In the genomic region with DNA sequence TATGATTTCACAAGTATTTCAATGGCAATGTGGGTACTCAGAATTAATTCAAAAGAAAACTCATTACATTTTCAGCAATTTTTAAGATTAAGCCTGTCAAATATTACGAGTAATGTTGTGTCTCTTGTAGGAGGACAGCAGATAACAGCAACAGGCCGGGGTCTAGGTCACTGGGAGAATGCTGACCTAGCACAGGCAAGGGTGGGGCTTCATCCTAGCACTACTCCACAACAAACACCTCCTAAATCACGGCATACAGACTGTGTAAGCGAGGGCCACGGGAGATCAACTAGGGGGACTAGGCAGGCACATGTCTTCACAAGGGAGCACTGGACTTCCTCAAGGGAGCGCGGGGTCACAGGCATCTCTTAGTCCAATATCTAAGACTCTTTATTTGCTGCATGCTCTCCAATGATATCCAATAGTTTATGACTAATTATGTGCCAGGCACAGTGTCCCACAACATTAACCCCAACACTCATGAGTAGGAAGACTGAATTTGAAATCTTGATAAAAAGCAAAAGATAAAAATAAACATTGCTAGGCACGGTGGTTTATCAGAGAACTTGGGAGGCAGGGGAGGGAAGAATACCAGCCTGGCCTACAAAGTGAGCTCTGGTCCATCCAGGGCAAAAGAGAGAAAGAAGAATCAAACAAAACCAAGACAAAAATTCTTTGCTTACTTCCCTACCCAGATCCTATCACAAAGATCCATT, we compare ENCODE assay signal across 20 mouse cellular contexts. TPM values are rescaled to one million over a fixed set of nuclear protein-coding genes. Genes with fewer than 3 reads are reported as not detected.
A peak's percentile ranks its signal among the peaks of the same experiment; 100 is the strongest.
DNase-seq lines count a peak whose midpoint lies in the region; ATAC-seq and TF ChIP-seq lines count a peak whose summit lies in the region.
"Had no signal": no experiment of that assay in that cellular context is flagged by ENCODE, and none has a peak within 500 bp of the region (broad histone marks: within the 10 kb centered on the region; RNA-seq: fewer than 3 reads in every experiment).

No protein-coding gene starts in this region.

- ATAC-seq in heart, embryonic 11.5 days (replicated peaks; ENCODE audit: insufficient number of reproducible peaks, low FRiP score, low TSS enrichment): no peak
- ATAC-seq in stomach, embryonic 15.5 days (ENCODE audit: insufficient read depth, low FRiP score, low read depth): peak; percentile 63
- no peak for ATAC-seq in stomach, postnatal 0 days (ENCODE audit: low FRiP score, low TSS enrichment)
- peak; percentile 70 for ATAC-seq in liver, embryonic 14.5 days (ENCODE audit: insufficient read depth)
- ATAC-seq in hindbrain, embryonic 12.5 days (ENCODE audit: low FRiP score): no peak
- ATAC-seq: midbrain, embryonic 16.5 days had no signal

- H3K4me2 ChIP-seq in heart, embryonic 11.5 days: 0 out of 2 replicates have a peak overlapping the region, but pooled peaks have one; percentile 2
- no peak overlapping the region for H3K4me2 ChIP-seq in stomach, embryonic 15.5 days
- no peak overlapping the region for H3K4me2 ChIP-seq in stomach, postnatal 0 days (replicated peaks; ENCODE audit: low read depth)
- peak overlapping the region; percentile 80 for H3K4me2 ChIP-seq in liver, embryonic 14.5 days (ENCODE audit: low read depth)
- no peak overlapping the region for H3K4me2 ChIP-seq in hindbrain, embryonic 12.5 days (replicated peaks)
- H3K4me2 ChIP-seq: forebrain, embryonic 12.5 days; hindbrain, embryonic 14.5 days; lung, embryonic 15.5 days had no signal

- H3K4me3 ChIP-seq in heart, embryonic 11.5 days (ENCODE audit: low read depth, low read length): no peak overlapping the region
- no peak overlapping the region for H3K4me3 ChIP-seq in stomach, embryonic 15.5 days (replicated peaks)
- H3K4me3 ChIP-seq in stomach, postnatal 0 days (ENCODE audit: low read depth, low read length): no peak overlapping the region
- H3K4me3 ChIP-seq in liver, embryonic 14.5 days (ENCODE audit: insufficient read depth in 1 of 2, low read depth in 2 of 2, low read length in 2 of 2): peak overlapping the region; percentile 10 to 44
- no peak overlapping the region for H3K4me3 ChIP-seq in hindbrain, embryonic 12.5 days
- H3K4me3 ChIP-seq: forebrain, embryonic 12.5 days; heart, embryonic 10.5 days; left cerebral cortex, adult 2 months; lung, embryonic 15.5 days had no signal

- H3K27me3 ChIP-seq in heart, embryonic 11.5 days (ENCODE audit: control insufficient read depth, insufficient read depth, low read length): no peaks in the 10 kb centered on the region
- H3K27me3 ChIP-seq in stomach, embryonic 15.5 days (replicated peaks): no peaks in the 10 kb centered on the region
- H3K27me3 ChIP-seq in stomach, postnatal 0 days (ENCODE audit: control insufficient read depth, insufficient read depth, low read length): no peaks in the 10 kb centered on the region
- no peaks in the 10 kb centered on the region for H3K27me3 ChIP-seq in liver, embryonic 14.5 days (ENCODE audit: control insufficient read depth, insufficient read depth, low read length)
- H3K27me3 ChIP-seq in hindbrain, embryonic 12.5 days: no peaks in the 10 kb centered on the region
- H3K27me3 ChIP-seq: forebrain, embryonic 12.5 days; lung, embryonic 15.5 days had no signal

- no peaks in the 10 kb centered on the region for H3K9me3 ChIP-seq in heart, embryonic 11.5 days (replicated peaks; ENCODE audit: control insufficient read depth, low read length)
- H3K9me3 ChIP-seq in stomach, embryonic 15.5 days: no peaks in the 10 kb centered on the region
- no peaks in the 10 kb centered on the region for H3K9me3 ChIP-seq in stomach, postnatal 0 days (ENCODE audit: control insufficient read depth, low read length)
- no peaks in the 10 kb centered on the region for H3K9me3 ChIP-seq in liver, embryonic 14.5 days (ENCODE audit: control insufficient read depth, low read length)
- H3K9me3 ChIP-seq in hindbrain, embryonic 12.5 days (replicated peaks): no peaks in the 10 kb centered on the region
- H3K9me3 ChIP-seq: forebrain, embryonic 12.5 days; heart, embryonic 10.5 days; lung, embryonic 15.5 days had no signal

- WGBS in heart, embryonic 11.5 days (ENCODE audit: insufficient replicate concordance): 62% methylated on average over 8 of the region's 8 CpGs
- WGBS in stomach, embryonic 15.5 days: 69% methylated on average over 8 of the region's 8 CpGs
- WGBS in stomach, postnatal 0 days: 67% methylated on average over 8 of the region's 8 CpGs
- 38% methylated on average over 8 of the region's 8 CpGs for WGBS in liver, embryonic 14.5 days (ENCODE audit: insufficient replicate concordance)
- 91% methylated on average over 8 of the region's 8 CpGs for WGBS in hindbrain, embryonic 12.5 days

- DNase-seq in heart, adult 18-20 months: no peak
- no peak for DNase-seq in stomach, postnatal 0 days (ENCODE audit: low spot score)
- peak in 2 of 3 experiments; percentile 32 to 46 for DNase-seq in liver, embryonic 14.5 days (ENCODE audit: low read depth in 3 of 3, low spot score in 3 of 3)
- no peak for DNase-seq in right cerebral cortex, postnatal 4 days
- no peak for DNase-seq in urinary bladder, postnatal 25 days (ENCODE audit: low spot score)
- DNase-seq: cerebellum, adult 9-11 months; gastrocnemius, postnatal 25 days had no signal

- H3K9ac ChIP-seq in heart, embryonic 11.5 days (ENCODE audit: low read depth, low read length): no peak overlapping the region
- H3K9ac ChIP-seq in stomach, embryonic 15.5 days: no peak overlapping the region
- H3K9ac ChIP-seq in stomach, postnatal 0 days (ENCODE audit: low read length): no peak overlapping the region
- peak overlapping the region; percentile 66 for H3K9ac ChIP-seq in liver, embryonic 14.5 days (replicated peaks)
- H3K9ac ChIP-seq in hindbrain, embryonic 12.5 days: no peak overlapping the region
- H3K9ac ChIP-seq: forebrain, embryonic 12.5 days; hindbrain, embryonic 14.5 days; lung, embryonic 15.5 days had no signal

- peaks cover 10% of the 10 kb centered on the region for H3K4me1 ChIP-seq in heart, embryonic 11.5 days (ENCODE audit: control insufficient read depth, insufficient read depth, low read length)
- no peaks in the 10 kb centered on the region for H3K4me1 ChIP-seq in stomach, embryonic 15.5 days
- no peaks in the 10 kb centered on the region for H3K4me1 ChIP-seq in stomach, postnatal 0 days (replicated peaks; ENCODE audit: control insufficient read depth, insufficient read depth)
- peaks cover 27 to 31% of the 10 kb centered on the region in 2 experiments for H3K4me1 ChIP-seq in liver, embryonic 14.5 days (replicated peaks; ENCODE audit: control insufficient read depth in 2 of 2, insufficient read depth in 2 of 2, low read length in 1 of 2)
- no peaks in the 10 kb centered on the region for H3K4me1 ChIP-seq in hindbrain, embryonic 12.5 days
- H3K4me1 ChIP-seq: forebrain, embryonic 12.5 days had no signal

- TF ChIP-seq CTCF in stomach, postnatal 0 days (IDR thresholded peaks at IDR 0.05; ENCODE audit: low read depth): no peak
- no peak for TF ChIP-seq CTCF in liver, embryonic 14.5 days (IDR thresholded peaks at IDR 0.05; ENCODE audit: low read depth)

- no peak for TF ChIP-seq EP300 in stomach, postnatal 0 days (optimal IDR thresholded peaks at IDR 0.05)
- TF ChIP-seq EP300 in liver, embryonic 14.5 days (IDR thresholded peaks at IDR 0.05; ENCODE audit: low read depth): no peak

- peaks cover 26% of the 10 kb centered on the region for H3K36me3 ChIP-seq in heart, embryonic 11.5 days (ENCODE audit: control insufficient read depth, insufficient read depth, low read length)
- H3K36me3 ChIP-seq in stomach, embryonic 15.5 days: peaks cover 35% of the 10 kb centered on the region
- H3K36me3 ChIP-seq in stomach, postnatal 0 days (ENCODE audit: control insufficient read depth, insufficient read depth, low read length): peaks cover 8% of the 10 kb centered on the region
- peaks cover 71% of the 10 kb centered on the region for H3K36me3 ChIP-seq in liver, embryonic 14.5 days (replicated peaks; ENCODE audit: control insufficient read depth, insufficient read depth, low read depth)
- peaks cover 78% of the 10 kb centered on the region for H3K36me3 ChIP-seq in hindbrain, embryonic 12.5 days

- H3K27ac ChIP-seq in heart, embryonic 11.5 days (ENCODE audit: low read depth, low read length): peak overlapping the region; percentile 18; the same call in 1 of the 2 replicates
- H3K27ac ChIP-seq in stomach, embryonic 15.5 days: no peak overlapping the region
- H3K27ac ChIP-seq in stomach, postnatal 0 days (replicated peaks): no peak overlapping the region
- peak overlapping the region; percentile 98 for H3K27ac ChIP-seq in liver, embryonic 14.5 days
- no peak overlapping the region for H3K27ac ChIP-seq in hindbrain, embryonic 12.5 days
- H3K27ac ChIP-seq: forebrain, embryonic 12.5 days; heart, embryonic 10.5 days; hindbrain, embryonic 14.5 days; left cerebral cortex, adult 2 months; lung, embryonic 15.5 days had no signal

RNA-seq across cellular contexts. Expression of gene Csnk1d, which starts 11.3 kb away (rescaled TPM):
- 47.9 and 58.5 TPM in 2 replicates for polyA plus RNA-seq in heart, embryonic 11.5 days (2014; fragmentation: Nextera tagmentation; extraction: Ambion mirVana)
- 10 to 100 TPM; 49.2 to 55.1 TPM for total RNA-seq in heart, adult 18-20 months (2021)
- polyA plus RNA-seq in stomach, embryonic 15.5 days (2015; fragmentation: Nextera tagmentation; extraction: Ambion mirVana): 110 and 119 TPM in 2 replicates
- polyA plus RNA-seq in stomach, postnatal 0 days (2015; fragmentation: Nextera tagmentation; extraction: Ambion mirVana): 60.7 and 63.8 TPM in 2 replicates
- 22.5 and 27.0 TPM in 2 replicates for polyA plus RNA-seq in liver, embryonic 14.5 days (2012; rRNA removed)
- 17.1 and 19.6 TPM in 2 replicates for polyA plus RNA-seq in liver, embryonic 14.5 days (2014; fragmentation: Nextera tagmentation; extraction: Ambion mirVana)
- polyA plus RNA-seq in hindbrain, embryonic 12.5 days (2016; fragmentation: Nextera tagmentation; extraction: Ambion mirVana): 171 TPM in 2 replicates

RNA-seq across cellular contexts. Expression of gene Slc16a3, which starts 31.6 kb away (rescaled TPM):
- 176 and 189 TPM in 2 replicates for polyA plus RNA-seq in heart, embryonic 11.5 days (2014; fragmentation: Nextera tagmentation; extraction: Ambion mirVana)
- total RNA-seq in heart, adult 18-20 months (2021): under 1 TPM; 0.77 to 0.87 TPM
- 57.7 and 60.4 TPM in 2 replicates for polyA plus RNA-seq in stomach, embryonic 15.5 days (2015; fragmentation: Nextera tagmentation; extraction: Ambion mirVana)
- polyA plus RNA-seq in stomach, postnatal 0 days (2015; fragmentation: Nextera tagmentation; extraction: Ambion mirVana): 7.2 and 10.0 TPM in 2 replicates
- polyA plus RNA-seq in liver, embryonic 14.5 days (2012; rRNA removed): 23.5 and 25.0 TPM in 2 replicates
- 25.8 and 31.6 TPM in 2 replicates for polyA plus RNA-seq in liver, embryonic 14.5 days (2014; fragmentation: Nextera tagmentation; extraction: Ambion mirVana)
- 43.9 and 45.9 TPM in 2 replicates for polyA plus RNA-seq in hindbrain, embryonic 12.5 days (2016; fragmentation: Nextera tagmentation; extraction: Ambion mirVana)

RNA-seq across cellular contexts. Expression of gene Ccdc57, which starts 47.2 kb away (rescaled TPM):
- polyA plus RNA-seq in heart, embryonic 11.5 days (2014; fragmentation: Nextera tagmentation; extraction: Ambion mirVana): 3.3 and 3.9 TPM in 2 replicates
- total RNA-seq in heart, adult 18-20 months (2021): under 1 TPM; 0.65 to 0.77 TPM
- polyA plus RNA-seq in stomach, embryonic 15.5 days (2015; fragmentation: Nextera tagmentation; extraction: Ambion mirVana): 4.5 and 5.6 TPM in 2 replicates
- 1.1 and 1.4 TPM in 2 replicates for polyA plus RNA-seq in stomach, postnatal 0 days (2015; fragmentation: Nextera tagmentation; extraction: Ambion mirVana)
- polyA plus RNA-seq in liver, embryonic 14.5 days (2012; rRNA removed): 1.2 and 1.4 TPM in 2 replicates
- polyA plus RNA-seq in liver, embryonic 14.5 days (2014; fragmentation: Nextera tagmentation; extraction: Ambion mirVana): 1.3 and 1.4 TPM in 2 replicates
- 6.0 TPM in 2 replicates for polyA plus RNA-seq in hindbrain, embryonic 12.5 days (2016; fragmentation: Nextera tagmentation; extraction: Ambion mirVana)

RNA-seq across cellular contexts. Expression of gene Cd7, which starts 59.3 kb away (rescaled TPM):
- 0.31 TPM in 1 of 2 replicates, not detected in the other for polyA plus RNA-seq in heart, embryonic 11.5 days (2014; fragmentation: Nextera tagmentation; extraction: Ambion mirVana)
- 1 to 10 TPM in 1 of 2 experiments, under 1 TPM in 1; 0.35 to 1.1 TPM for total RNA-seq in heart, adult 18-20 months (2021)
- 2.6 and 3.3 TPM in 2 replicates for polyA plus RNA-seq in stomach, embryonic 15.5 days (2015; fragmentation: Nextera tagmentation; extraction: Ambion mirVana)
- 0.31 and 0.51 TPM in 2 replicates for polyA plus RNA-seq in stomach, postnatal 0 days (2015; fragmentation: Nextera tagmentation; extraction: Ambion mirVana)
- 0.37 and 0.54 TPM in 2 replicates for polyA plus RNA-seq in liver, embryonic 14.5 days (2012; rRNA removed)
- 0.56 and 0.57 TPM in 2 replicates for polyA plus RNA-seq in liver, embryonic 14.5 days (2014; fragmentation: Nextera tagmentation; extraction: Ambion mirVana)
- not detected in 2 replicates for polyA plus RNA-seq in hindbrain, embryonic 12.5 days (2016; fragmentation: Nextera tagmentation; extraction: Ambion mirVana)
- total RNA-seq: adrenal gland, postnatal 25 days; gastrocnemius, postnatal 25 days; layer of hippocampus, adult 8-10 months had no signal
- polyA plus RNA-seq: forebrain, embryonic 12.5 days; heart, embryonic 10.5 days; limb, embryonic 11.5 days; midbrain, embryonic 16.5 days; neural tube, embryonic 11.5 days had no signal

Comparison
In these comparisons a context has a peak if more than half of its experiments do, and no peak if none do; other contexts are left out.
1. ATAC-seq: peak in stomach, embryonic 15.5 days (single experiment) and liver, embryonic 14.5 days (single experiment); none in heart, embryonic 11.5 days (single experiment), stomach, postnatal 0 days (single experiment) and hindbrain, embryonic 12.5 days (single experiment).
2. H3K27ac ChIP-seq: peak in heart, embryonic 11.5 days (single experiment) and liver, embryonic 14.5 days (single experiment); none in stomach, embryonic 15.5 days (single experiment), stomach, postnatal 0 days (single experiment) and hindbrain, embryonic 12.5 days (single experiment).
3. H3K4me2 ChIP-seq: peak in heart, embryonic 11.5 days (single experiment) and liver, embryonic 14.5 days (single experiment); none in stomach, embryonic 15.5 days (single experiment), stomach, postnatal 0 days (single experiment) and hindbrain, embryonic 12.5 days (single experiment).
4. H3K4me3 ChIP-seq: peak in liver, embryonic 14.5 days (2 of 2); none in heart, embryonic 11.5 days (single experiment), stomach, embryonic 15.5 days (single experiment), stomach, postnatal 0 days (single experiment) and hindbrain, embryonic 12.5 days (single experiment).
5. DNase-seq: peak in liver, embryonic 14.5 days (2 of 3); none in heart, adult 18-20 months (0 of 2), stomach, postnatal 0 days (single experiment), right cerebral cortex, postnatal 4 days (single experiment) and urinary bladder, postnatal 25 days (single experiment).